Mouse (Mus musculus) midbrain, postnatal 0 days (tissue): ENCODE data around the gene Zfyve9. TPM values are rescaled to one million over a fixed set of nuclear protein-coding genes. Genes with fewer than 3 reads are reported as not detected.

Experiments
- ATAC-seq: fragments of 200-750 bp; cut with Nextera tagmentation; 2 replicates; pipeline ENCODE4 v1.8.0; 2017; ENCODE audit warnings: moderate number of reproducible peaks, mild to moderate bottlenecking, moderate TSS enrichment, moderate library complexity; ENCODE audit not compliant: low FRiP score
- DNase-seq: peaks from one replicate; pipeline ENCODE4 v3.0.0-alpha.2; 2015; ENCODE audit warnings: low spot score
- H3K27ac ChIP-seq: fragments of 300-500 bp; sonication (generic); 2 replicates; pipeline ENCODE4 v1.5.1; 2014; ENCODE audit warnings: low read depth, mild to moderate bottlenecking, low read length, mixed read lengths
- H3K27me3 ChIP-seq: fragments of 300-500 bp; sonication (generic); 2 replicates; pipeline ENCODE4 v1.6.1; 2014; ENCODE audit warnings: low read length, control low read depth, mixed read lengths; ENCODE audit not compliant: insufficient read depth
- H3K36me3 ChIP-seq: fragments of 300-500 bp; sonication (generic); 2 replicates; pipeline ENCODE4 v1.6.1; 2014; ENCODE audit warnings: low read length, control low read depth, mixed read lengths; ENCODE audit not compliant: insufficient read depth
- H3K4me1 ChIP-seq: fragments of 300-500 bp; sonication (generic); 2 replicates; pipeline ENCODE4 v1.6.1; 2014; ENCODE audit warnings: mild to moderate bottlenecking, control low read depth, antibody characterized with exemption, low read length, mixed read lengths; ENCODE audit not compliant: insufficient read depth
- H3K4me2 ChIP-seq: fragments of 300-500 bp; sonication (generic); 2 replicates; pipeline ENCODE4 v1.6.1; 2014; ENCODE audit warnings: low read depth, mild to moderate bottlenecking, low read length, mixed read lengths; ENCODE audit not compliant: poor library complexity, severe bottlenecking
- H3K4me3 ChIP-seq: fragments of 300-500 bp; sonication (generic); 2 replicates; pipeline ENCODE4 v1.5.1; 2014; ENCODE audit warnings: low read depth, mild to moderate bottlenecking, low read length, moderate library complexity
- H3K9ac ChIP-seq: fragments of 300-500 bp; sonication (generic); replicated peaks from 2 replicates; pipeline ENCODE4 v1.6.1; 2014; ENCODE audit warnings: mild to moderate bottlenecking, low read length, moderate library complexity, mixed read lengths; ENCODE audit not compliant: poor library complexity, severe bottlenecking
- H3K9me3 ChIP-seq: fragments of 300-500 bp; sonication (generic); 2 replicates; pipeline ENCODE4 v1.6.1; 2016; ENCODE audit warnings: low read length, control low read depth
- CTCF ChIP-seq: IDR thresholded peaks from 2 replicates; pipeline ENCODE4 v1.5.1; 2016; ENCODE audit warnings: antibody characterized with exemption, mild to moderate bottlenecking
- WGBS: fragments of 180-500 bp; shearing (Covaris S2); extraction: QIAGEN DNeasy Blood & Tissue Kit; methylation state at CpG from one replicate; pipeline ENCODE4 v1.1.7; 2014; 5-methylcytosine and 5-hydroxymethylcytosine counted together
- polyA plus RNA-seq: library from polyadenylated mRNA; unstranded; fragments of >200 nt; fragmentation: Nextera tagmentation; extraction: Ambion mirVana; gene quantifications from 2 replicates; pipeline ENCODE4 v1.2.1, GENCODE M21; 2015
- total RNA-seq: library from RNA; depleted of rRNA; stranded (reverse); fragments of >200 nt; gene quantifications from 2 replicates; pipeline ENCODE4 v1.2.3, GENCODE M21; 2014

Gene Zfyve9
- total and polyA plus RNA-seq, 2 experiments from 2014 or later: 9.1 to 29.9 TPM

- H3K9me3 ChIP-seq: no peaks in the 10 kb centered on the region
- no peak overlapping the region for H3K4me2 ChIP-seq
- H3K27me3 ChIP-seq: no peaks in the 10 kb centered on the region
- no peaks in the 10 kb centered on the region for H3K36me3 ChIP-seq
- no peak overlapping the region for H3K27ac ChIP-seq
- 95% methylated on average over 3 of the region's 3 CpGs for WGBS
- TF ChIP-seq CTCF: no peak
- ATAC-seq (no peak), DNase-seq (no peak)
- no peak overlapping the region for H3K4me3 ChIP-seq
- no peaks in the 10 kb centered on the region for H3K4me1 ChIP-seq
- no peak overlapping the region for H3K9ac ChIP-seq
Observed at GRCm38 (mm10) chr4:108746160-108746873, 34.3 kb downstream of the Zfyve9 start.

GRCm38 (mm10) chr4:108731582-108731981 lies 49.0 kb downstream of the Zfyve9 start:
- Histone ChIP-seq H3K9me3 (no peaks in the 10 kb centered on the region), H3K27ac (no peak overlapping the region), H3K4me2 (no peak overlapping the region), H3K27me3 (no peaks in the 10 kb centered on the region), H3K4me1 (no peaks in the 10 kb centered on the region), H3K36me3 (no peaks in the 10 kb centered on the region), H3K9ac (no peak overlapping the region), H3K4me3 (no peak overlapping the region)
- 47% methylated on average over 3 of the region's 3 CpGs for WGBS
- no peak for DNase-seq
- no peak for TF ChIP-seq CTCF
- ATAC-seq: no peak

GRCm38 (mm10) chr4:108730450-108730849 lies 50.1 kb downstream of the Zfyve9 start:
- ATAC-seq (no peak), DNase-seq (no peak)
- Histone ChIP-seq H3K27me3 (no peaks in the 10 kb centered on the region), H3K9me3 (no peaks in the 10 kb centered on the region), H3K4me1 (no peaks in the 10 kb centered on the region), H3K27ac (no peak overlapping the region), H3K36me3 (0 out of 2 replicates have a peak, but pooled peaks cover 2% of the 10 kb centered on the region), H3K4me3 (no peak overlapping the region), H3K4me2 (no peak overlapping the region), H3K9ac (no peak overlapping the region)
- WGBS: 84% methylated on average over 1 of the region's 1 CpGs
- no peak for TF ChIP-seq CTCF

GRCm38 (mm10) chr4:108724102-108724501 lies 56.5 kb downstream of the Zfyve9 start:
- Histone ChIP-seq H3K9ac (no peak overlapping the region), H3K27ac (no peak overlapping the region), H3K4me2 (no peak overlapping the region), H3K4me1 (no peaks in the 10 kb centered on the region), H3K4me3 (no peak overlapping the region), H3K36me3 (peaks cover 8% of the 10 kb centered on the region; the same call in 1 of the 2 replicates), H3K9me3 (no peaks in the 10 kb centered on the region), H3K27me3 (no peaks in the 10 kb centered on the region)
- TF ChIP-seq CTCF: no peak
- WGBS: 95% methylated on average over 2 of the region's 2 CpGs
- DNase-seq: no peak
- ATAC-seq: no peak

GRCm38 (mm10) chr4:108721245-108721784 lies 59.3 kb downstream of the Zfyve9 start:
- H3K4me3 ChIP-seq: no peak overlapping the region
- no peak for ATAC-seq
- no peaks in the 10 kb centered on the region for H3K4me1 ChIP-seq
- H3K27me3 ChIP-seq: no peaks in the 10 kb centered on the region
- no peak overlapping the region for H3K9ac ChIP-seq
- H3K4me2 ChIP-seq: no peak overlapping the region
- no peak for DNase-seq
- H3K27ac ChIP-seq: no peak overlapping the region
- H3K9me3 ChIP-seq: no peaks in the 10 kb centered on the region
- TF ChIP-seq CTCF: no peak
- H3K36me3 ChIP-seq: peaks cover 16% of the 10 kb centered on the region
- 79% methylated on average over 3 of the region's 3 CpGs for WGBS

GRCm38 (mm10) chr4:108719349-108719748 lies 61.2 kb downstream of the Zfyve9 start, which contains the start of gene 3110021N24Rik:
Gene 3110021N24Rik (plus strand): TSS chr4:108719649.
- H3K9ac ChIP-seq: no peak within 1 kb of the TSS
- peaks cover 11% of the 10 kb centered on the region for H3K36me3 ChIP-seq
- H3K4me3 ChIP-seq: no peak within 1 kb of the TSS
- H3K4me1 ChIP-seq: no peaks in the 10 kb centered on the region
- ATAC-seq: no peak
- TF ChIP-seq CTCF: no peak
- H3K9me3 ChIP-seq: no peaks in the 10 kb centered on the region
- no peaks in the 10 kb centered on the region for H3K27me3 ChIP-seq
- WGBS: 82% methylated on average over 5 of the region's 5 CpGs
- no peak within 1 kb of the TSS for H3K27ac ChIP-seq
- H3K4me2 ChIP-seq: no peak within 1 kb of the TSS
- DNase-seq: no peak
